Mouse (Mus musculus): ENCODE results near the gene Dnaja3.
A peak's percentile ranks its signal among the peaks of the same experiment; 100 is the strongest.

The Dnaja3 gene

GRCm38 (mm10) chr16:4639831-4640237, at the start of gene Dnaja3, which contains the start of gene Vasn:
Gene Dnaja3, plus strand, starts transcription at chr16:4639989.
Gene Vasn, plus strand, starts transcription at chr16:4639941.
- peak; percentile 91 for DNase-seq (ENCODE audit: low spot score)

GRCm38 (mm10) chr16:4590236-4590635, 49.6 kb upstream of the Dnaja3 start:
- no peak for DNase-seq (ENCODE audit: low spot score)

- peak; percentile 69 for DNase-seq (ENCODE audit: low spot score)
Observed at GRCm38 (mm10) chr16:4592909-4593875, 46.6 kb upstream of the Dnaja3 start.

GRCm38 (mm10) chr16:4593971-4594813, 45.6 kb upstream of the Dnaja3 start, which contains the start of gene Glis2:
Gene Glis2, plus strand, starts transcription at chr16:4594713.
- peak; percentile 86 for DNase-seq (ENCODE audit: low spot score)

GRCm38 (mm10) chr16:4594814-4595526, 44.8 kb upstream of the Dnaja3 start:
- DNase-seq (ENCODE audit: low spot score): peak; percentile 63

- peak; percentile 81 for DNase-seq (ENCODE audit: low spot score)
Observed at GRCm38 (mm10) chr16:4595527-4595963, 44.2 kb upstream of the Dnaja3 start.

GRCm38 (mm10) chr16:4596141-4596728, 43.6 kb upstream of the Dnaja3 start:
- DNase-seq (ENCODE audit: low spot score): peak; percentile 47

- no peak for DNase-seq (ENCODE audit: low spot score)
Observed at GRCm38 (mm10) chr16:4596836-4597235, 43.0 kb upstream of the Dnaja3 start.

- no peak for DNase-seq (ENCODE audit: low spot score)
Observed at GRCm38 (mm10) chr16:4597296-4597695, 42.5 kb upstream of the Dnaja3 start.

- DNase-seq (ENCODE audit: low spot score): no peak
Observed at GRCm38 (mm10) chr16:4598041-4598440, 41.7 kb upstream of the Dnaja3 start.

- no peak for DNase-seq (ENCODE audit: low spot score)
Observed at GRCm38 (mm10) chr16:4598891-4599543, 40.8 kb upstream of the Dnaja3 start.

- DNase-seq (ENCODE audit: low spot score): no peak
Observed at GRCm38 (mm10) chr16:4599616-4600015, 40.2 kb upstream of the Dnaja3 start.

- DNase-seq (ENCODE audit: low spot score): no peak
Observed at GRCm38 (mm10) chr16:4600701-4601310, 39.0 kb upstream of the Dnaja3 start.

GRCm38 (mm10) chr16:4602189-4602588, 37.6 kb upstream of the Dnaja3 start:
- no peak for DNase-seq (ENCODE audit: low spot score)

GRCm38 (mm10) chr16:4602766-4603452, 36.9 kb upstream of the Dnaja3 start:
- no peak for DNase-seq (ENCODE audit: low spot score)

- no peak for DNase-seq (ENCODE audit: low spot score)
Observed at GRCm38 (mm10) chr16:4603453-4603837, 36.3 kb upstream of the Dnaja3 start.

GRCm38 (mm10) chr16:4604293-4604837, 35.4 kb upstream of the Dnaja3 start:
- no peak for DNase-seq (ENCODE audit: low spot score)

- no peak for DNase-seq (ENCODE audit: low spot score)
Observed at GRCm38 (mm10) chr16:4605514-4606131, 34.2 kb upstream of the Dnaja3 start.

Measured in MN1 (cell line).